Comparison of ENCODE assay signal across 15 mouse cellular contexts in genomic region chr9:78558586-78559214, GRCm38 (mm10). TPM values are rescaled to one million over a fixed set of nuclear protein-coding genes. Genes with fewer than 3 reads are reported as not detected.
DNase-seq lines count a peak whose midpoint lies in the region; ATAC-seq and TF ChIP-seq lines count a peak whose summit lies in the region.
"Had no signal": no experiment of that assay in that cellular context is flagged by ENCODE, and none has a peak within 500 bp of the region (broad histone marks: within the 10 kb centered on the region; RNA-seq: fewer than 3 reads in every experiment).

No protein-coding gene starts in this region.

- TF ChIP-seq POLR2A in MEL (IDR thresholded peaks at IDR 0.05; ENCODE audit: control insufficient read depth in 1 of 2, insufficient read depth in 1 of 2, low read depth in 1 of 2, low read length in 2 of 2, poor library complexity in 1 of 2): no peak

- H3K9ac ChIP-seq in MEL (ENCODE audit: control insufficient read depth, low read depth, low read length, poor library complexity, severe bottlenecking): no peak overlapping the region
- no peak overlapping the region for H3K9ac ChIP-seq in intestine, postnatal 0 days (ENCODE audit: low read depth, low read length)
- H3K9ac ChIP-seq in liver, embryonic 13.5 days: no peak overlapping the region
- H3K9ac ChIP-seq in hindbrain, embryonic 13.5 days: no peak overlapping the region
- no peak overlapping the region for H3K9ac ChIP-seq in hindbrain, postnatal 0 days (replicated peaks; ENCODE audit: low read length)
- H3K9ac ChIP-seq: heart, embryonic 15.5 days; limb, embryonic 12.5 days had no signal

- TF ChIP-seq CTCF in MEL (IDR thresholded peaks at IDR 0.05 in 2 of 3, conservative IDR thresholded peaks at IDR 0.05 in 1 of 3; ENCODE audit: control insufficient read depth in 1 of 3, insufficient read depth in 1 of 3, low read depth in 2 of 3, low read length in 3 of 3, poor library complexity in 1 of 3, severe bottlenecking in 1 of 3): no peak
- TF ChIP-seq CTCF in intestine, postnatal 0 days (IDR thresholded peaks at IDR 0.05; ENCODE audit: low read depth): no peak
- TF ChIP-seq CTCF in hindbrain, postnatal 0 days (IDR thresholded peaks at IDR 0.05; ENCODE audit: low read depth): no peak

- peaks cover 0 to 6% of the 10 kb centered on the region in 2 experiments; a peak in 2 of 4 replicates for H3K4me1 ChIP-seq in MEL (ENCODE audit: control insufficient read depth in 1 of 2, insufficient read depth in 2 of 2, low read length in 2 of 2)
- no peaks in the 10 kb centered on the region for H3K4me1 ChIP-seq in intestine, postnatal 0 days (replicated peaks; ENCODE audit: control insufficient read depth, insufficient read depth, low read length)
- peaks cover 23% of the 10 kb centered on the region for H3K4me1 ChIP-seq in liver, embryonic 13.5 days (replicated peaks)
- no peaks in the 10 kb centered on the region for H3K4me1 ChIP-seq in hindbrain, embryonic 13.5 days (replicated peaks)
- no peaks in the 10 kb centered on the region for H3K4me1 ChIP-seq in hindbrain, postnatal 0 days (ENCODE audit: insufficient read depth, low read length)
- H3K4me1 ChIP-seq: forebrain, embryonic 10.5 days; limb, embryonic 12.5 days had no signal

- no peak for TF ChIP-seq EP300 in MEL (IDR thresholded peaks at IDR 0.05; ENCODE audit: low read depth in 1 of 2, low read length in 2 of 2)

- no peak overlapping the region for H3K27ac ChIP-seq in MEL (ENCODE audit: control insufficient read depth, low read depth, low read length)
- peak overlapping the region; percentile 37; the same call in 1 of the 2 replicates for H3K27ac ChIP-seq in intestine, postnatal 0 days (ENCODE audit: low read depth, low read length)
- H3K27ac ChIP-seq in liver, embryonic 13.5 days: no peak overlapping the region
- H3K27ac ChIP-seq in hindbrain, embryonic 13.5 days: no peak overlapping the region
- H3K27ac ChIP-seq in hindbrain, postnatal 0 days: no peak overlapping the region
- H3K27ac ChIP-seq: forebrain, embryonic 10.5 days; heart, embryonic 15.5 days; limb, embryonic 12.5 days had no signal

- H3K36me3 ChIP-seq in MEL (ENCODE audit: control insufficient read depth in 1 of 2, insufficient read depth in 2 of 2, low read length in 2 of 2): peaks cover 0 to 11% of the 10 kb centered on the region in 2 experiments; a peak in 3 of 4 replicates
- peaks cover 20% of the 10 kb centered on the region for H3K36me3 ChIP-seq in intestine, postnatal 0 days (ENCODE audit: control insufficient read depth, insufficient read depth)
- no peaks in the 10 kb centered on the region for H3K36me3 ChIP-seq in liver, embryonic 13.5 days
- H3K36me3 ChIP-seq in hindbrain, embryonic 13.5 days: peaks cover 35% of the 10 kb centered on the region
- peaks cover 9% of the 10 kb centered on the region for H3K36me3 ChIP-seq in hindbrain, postnatal 0 days (ENCODE audit: insufficient read depth, low read length)
- H3K36me3 ChIP-seq: heart, embryonic 15.5 days had no signal

- peak; percentile 61 to 67 for DNase-seq in adrenal gland, adult (ENCODE audit: inconsistent age in 2 of 2, low spot score in 1 of 2)
- no peak for DNase-seq in adrenal gland, postnatal 4 days (ENCODE audit: low spot score in 2 of 2)
- peak; percentile 51 for DNase-seq in MEL (ENCODE audit: low read depth, low spot score)
- peak; percentile 36 for DNase-seq in liver, embryonic 13.5 days
- DNase-seq in hindbrain, postnatal 0 days (ENCODE audit: low spot score): no peak
- DNase-seq in left cerebral cortex, postnatal 14 days (ENCODE audit: low spot score in 2 of 2): no peak
- DNase-seq: cerebellum, adult 11-12 months; gastrocnemius, postnatal 10 days; spleen, adult 18-20 months; thymus, postnatal 4 days had no signal

- no peaks in the 10 kb centered on the region for H3K27me3 ChIP-seq in MEL (ENCODE audit: control insufficient read depth in 1 of 2, insufficient read depth in 2 of 2, low read length in 2 of 2)
- H3K27me3 ChIP-seq in intestine, postnatal 0 days (replicated peaks; ENCODE audit: control insufficient read depth, insufficient read depth, low read length): no peaks in the 10 kb centered on the region
- no peaks in the 10 kb centered on the region for H3K27me3 ChIP-seq in liver, embryonic 13.5 days
- no peaks in the 10 kb centered on the region for H3K27me3 ChIP-seq in hindbrain, embryonic 13.5 days
- no peaks in the 10 kb centered on the region for H3K27me3 ChIP-seq in hindbrain, postnatal 0 days (ENCODE audit: insufficient read depth, low read length)
- H3K27me3 ChIP-seq: heart, embryonic 15.5 days; limb, embryonic 12.5 days had no signal

- ATAC-seq in intestine, postnatal 0 days: peak; percentile 72
- peak; percentile 74 for ATAC-seq in liver, embryonic 13.5 days (ENCODE audit: low read depth)
- ATAC-seq in hindbrain, embryonic 13.5 days (ENCODE audit: low FRiP score): no peak
- ATAC-seq in hindbrain, postnatal 0 days: no peak

- H3K4me2 ChIP-seq in intestine, postnatal 0 days (replicated peaks; ENCODE audit: low read depth): no peak overlapping the region
- H3K4me2 ChIP-seq in liver, embryonic 13.5 days: no peak overlapping the region
- H3K4me2 ChIP-seq in hindbrain, embryonic 13.5 days: no peak overlapping the region
- H3K4me2 ChIP-seq in hindbrain, postnatal 0 days (ENCODE audit: low read depth, low read length): no peak overlapping the region
- H3K4me2 ChIP-seq: heart, embryonic 15.5 days; limb, embryonic 12.5 days had no signal

- H3K9me3 ChIP-seq in MEL (replicated peaks; ENCODE audit: insufficient read depth, low read length): no peaks in the 10 kb centered on the region
- H3K9me3 ChIP-seq in intestine, postnatal 0 days (ENCODE audit: control insufficient read depth): no peaks in the 10 kb centered on the region
- no peaks in the 10 kb centered on the region for H3K9me3 ChIP-seq in liver, embryonic 13.5 days (replicated peaks)
- H3K9me3 ChIP-seq in hindbrain, embryonic 13.5 days: no peaks in the 10 kb centered on the region
- no peaks in the 10 kb centered on the region for H3K9me3 ChIP-seq in hindbrain, postnatal 0 days (ENCODE audit: low read length)
- H3K9me3 ChIP-seq: forebrain, embryonic 10.5 days; heart, embryonic 15.5 days; limb, embryonic 12.5 days had no signal

- no peak for TF ChIP-seq RAD21 in MEL (IDR thresholded peaks at IDR 0.05; ENCODE audit: low read depth, low read length)

- H3K79me2 ChIP-seq in MEL (ENCODE audit: control insufficient read depth, insufficient read depth, low read length, poor library complexity): no peaks in the 10 kb centered on the region

- intact Hi-C loops in left cerebral cortex, postnatal 14 days (cut with DNase I): no loop called here

- H3K4me3 ChIP-seq in MEL (ENCODE audit: control insufficient read depth in 1 of 2, insufficient read depth in 1 of 2, low read depth in 2 of 2, low read length in 2 of 2): no peak overlapping the region
- H3K4me3 ChIP-seq in intestine, postnatal 0 days (ENCODE audit: low read depth, low read length): no peak overlapping the region
- no peak overlapping the region for H3K4me3 ChIP-seq in liver, embryonic 13.5 days (replicated peaks)
- H3K4me3 ChIP-seq in hindbrain, embryonic 13.5 days: no peak overlapping the region
- H3K4me3 ChIP-seq in hindbrain, postnatal 0 days (ENCODE audit: low read length): no peak overlapping the region
- H3K4me3 ChIP-seq: forebrain, embryonic 10.5 days; heart, embryonic 15.5 days; limb, embryonic 12.5 days had no signal

- WGBS in intestine, postnatal 0 days: 56% methylated on average over 8 of the region's 8 CpGs
- WGBS in liver, embryonic 13.5 days (ENCODE audit: insufficient replicate concordance): 58% methylated on average over 8 of the region's 8 CpGs
- WGBS in hindbrain, embryonic 13.5 days: 92% methylated on average over 8 of the region's 8 CpGs
- WGBS in hindbrain, postnatal 0 days: 80% methylated on average over 8 of the region's 8 CpGs

TF ChIP-seq in MEL, 35 proteins besides CTCF, POLR2A, EP300 and RAD21 (continues in another document):
- no peak for TF ChIP-seq POLR2AphosphoS5 (IDR thresholded peaks at IDR 0.05; ENCODE audit: borderline replicate concordance, low read depth, low read length)
- TF ChIP-seq NRF1 (IDR thresholded peaks at IDR 0.05; ENCODE audit: insufficient read depth, low read depth, low read length, poor library complexity, severe bottlenecking): no peak
- TF ChIP-seq MXI1 (IDR thresholded peaks at IDR 0.05; ENCODE audit: low read depth, low read length): no peak
- no peak for TF ChIP-seq MAFK (IDR thresholded peaks at IDR 0.05; ENCODE audit: borderline replicate concordance, low read depth, low read length)
- no peak for TF ChIP-seq UBTF (IDR thresholded peaks at IDR 0.05; ENCODE audit: borderline replicate concordance, insufficient read depth, low read depth, low read length)
- TF ChIP-seq MAX (IDR thresholded peaks at IDR 0.05; ENCODE audit: low read length): no peak
- no peak for TF ChIP-seq JUND (IDR thresholded peaks at IDR 0.05; ENCODE audit: low read depth, low read length)
- no peak for TF ChIP-seq TCF12 (IDR thresholded peaks at IDR 0.05; ENCODE audit: low read depth, low read length)
- no peak for TF ChIP-seq ELF1 (IDR thresholded peaks at IDR 0.05; ENCODE audit: low read depth, low read length)

RNA-seq across cellular contexts. Expression of gene Slc17a5, which starts 29.1 kb away (rescaled TPM):
- total RNA-seq in adrenal gland, postnatal 4 days (2021): 10 to 100 TPM; 12.2 to 14.2 TPM
- total RNA-seq in MEL (2012; rRNA removed): 3.1 and 3.5 TPM in 2 replicates
- 1 to 10 TPM in 1 of 2 experiments, not detected in 1; 4.1 TPM for polyA plus RNA-seq in MEL (2012; ENCODE audit: insufficient read depth in 1 of 2, insufficient read length in 2 of 2, low read depth in 1 of 2, low replicate concordance in 2 of 2, missing spikeins in 1 of 2)
- 250 and 313 TPM in 2 replicates for polyA plus RNA-seq in intestine, postnatal 0 days (2015; fragmentation: Nextera tagmentation; extraction: Ambion mirVana)
- polyA plus RNA-seq in liver, embryonic 13.5 days (2015; fragmentation: Nextera tagmentation; extraction: Ambion mirVana): 4.5 and 5.6 TPM in 2 replicates
- 18.8 and 19.4 TPM in 2 replicates for polyA plus RNA-seq in hindbrain, embryonic 13.5 days (2015; fragmentation: Nextera tagmentation; extraction: Ambion mirVana)
- 9.9 and 10.2 TPM in 2 replicates for total RNA-seq in hindbrain, postnatal 0 days (2014; rRNA removed)
- polyA plus RNA-seq in hindbrain, postnatal 0 days (2015; fragmentation: Nextera tagmentation; extraction: Ambion mirVana): 15.5 and 16.6 TPM in 2 replicates
- 10 to 100 TPM; 17.6 to 19.2 TPM for total RNA-seq in left cerebral cortex, postnatal 14 days (2021)

RNA-seq across cellular contexts. Expression of gene Cd109, which starts 56.6 kb away (rescaled TPM):
- 1 to 10 TPM; 3.3 to 4.0 TPM for total RNA-seq in adrenal gland, postnatal 4 days (2021)
- total RNA-seq in MEL (2012; rRNA removed): not detected in 2 replicates
- polyA plus RNA-seq in MEL (2012; ENCODE audit: insufficient read depth in 1 of 2, insufficient read length in 2 of 2, low read depth in 1 of 2, low replicate concordance in 2 of 2, missing spikeins in 1 of 2): not detected
- 1.8 and 2.1 TPM in 2 replicates for polyA plus RNA-seq in intestine, postnatal 0 days (2015; fragmentation: Nextera tagmentation; extraction: Ambion mirVana)
- 0.16 and 0.27 TPM in 2 replicates for polyA plus RNA-seq in liver, embryonic 13.5 days (2015; fragmentation: Nextera tagmentation; extraction: Ambion mirVana)
- 1.6 and 2.0 TPM in 2 replicates for polyA plus RNA-seq in hindbrain, embryonic 13.5 days (2015; fragmentation: Nextera tagmentation; extraction: Ambion mirVana)
- total RNA-seq in hindbrain, postnatal 0 days (2014; rRNA removed): 2.1 and 3.2 TPM in 2 replicates
- polyA plus RNA-seq in hindbrain, postnatal 0 days (2015; fragmentation: Nextera tagmentation; extraction: Ambion mirVana): 1.3 and 1.7 TPM in 2 replicates
- 1 to 10 TPM in 1 of 2 experiments, under 1 TPM in 1; 0.64 to 1.2 TPM for total RNA-seq in left cerebral cortex, postnatal 14 days (2021)

Comparison
In these comparisons a context has a peak if more than half of its experiments do, and no peak if none do; other contexts are left out.
1. DNase-seq: peak in adrenal gland, adult (2 of 2), MEL (single experiment) and liver, embryonic 13.5 days (single experiment); none in adrenal gland, postnatal 4 days (0 of 2), hindbrain, postnatal 0 days (single experiment) and left cerebral cortex, postnatal 14 days (0 of 2).
2. ATAC-seq: peak in intestine, postnatal 0 days (single experiment) and liver, embryonic 13.5 days (single experiment); none in hindbrain, embryonic 13.5 days (single experiment) and hindbrain, postnatal 0 days (single experiment).
3. RNA of gene Slc17a5, which starts 29.1 kb away (polyA plus RNA-seq): 250 to 313 TPM in intestine, postnatal 0 days; 18.8 to 19.4 TPM in hindbrain, embryonic 13.5 days, 15.5 to 16.6 TPM in hindbrain, postnatal 0 days, 4.5 to 5.6 TPM in liver, embryonic 13.5 days and 4.1 TPM in MEL; every median in the first group is over 10 times any median in the second.